Comparison of ENCODE assay signal across 22 mouse cellular contexts in the genomic region with DNA sequence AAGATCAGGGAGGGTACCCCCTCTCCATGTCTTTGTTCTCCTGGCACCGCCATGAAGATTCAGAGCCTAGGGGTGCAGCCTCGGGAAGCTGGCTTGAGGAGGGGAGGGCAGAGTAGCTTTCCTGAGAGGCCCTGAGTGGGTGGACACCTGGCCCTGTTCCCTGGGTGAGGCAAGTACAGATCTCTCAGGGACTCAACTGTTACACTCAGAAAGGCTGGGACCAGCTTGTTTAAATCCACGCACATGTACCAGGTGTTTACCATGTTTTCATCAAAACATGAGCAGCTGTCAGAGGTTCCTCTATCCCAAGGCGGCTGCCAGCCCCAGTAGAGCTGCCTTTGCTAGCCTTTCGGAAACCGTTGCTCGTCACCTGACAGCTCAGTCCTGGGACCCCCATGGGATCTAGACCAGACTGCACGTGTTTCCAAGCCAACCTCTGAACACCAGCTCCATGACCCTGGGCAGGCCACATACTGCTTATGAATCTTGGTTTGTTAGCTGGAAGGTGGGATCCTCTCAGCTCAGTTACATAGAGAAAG.
"Had no signal": no experiment of that assay in that cellular context is flagged by ENCODE, and none has a peak within 500 bp of the region (broad histone marks: within the 10 kb centered on the region; RNA-seq: fewer than 3 reads in every experiment).

No protein-coding gene starts in this region.

- ATAC-seq: intestine, postnatal 0 days; midbrain, embryonic 15.5 days had no signal

- DNase-seq: kidney, adult 2 months; kidney, postnatal 10 days; kidney, postnatal 36 days; left cerebral cortex, postnatal 4 days; liver, embryonic 13.5 days; lung, adult 18-20 months; lung, postnatal 14 days; right cerebral cortex, adult 18-20 months; right cerebral cortex, postnatal 14 days; right cerebral cortex, postnatal 4 days; thymus, postnatal 14 days had no signal

- H3K9me3 ChIP-seq: limb, embryonic 15.5 days; liver, embryonic 13.5 days; lung, embryonic 15.5 days; midbrain, embryonic 12.5 days; midbrain, embryonic 15.5 days; neural tube, embryonic 12.5 days; neural tube, embryonic 15.5 days; stomach, embryonic 15.5 days had no signal

- H3K4me2 ChIP-seq: kidney, embryonic 15.5 days; limb, embryonic 12.5 days; limb, embryonic 15.5 days; liver, embryonic 13.5 days; lung, embryonic 15.5 days; midbrain, embryonic 12.5 days; midbrain, embryonic 15.5 days; neural tube, embryonic 12.5 days; neural tube, embryonic 15.5 days; stomach, embryonic 15.5 days had no signal

- H3K9ac ChIP-seq: kidney, embryonic 15.5 days; limb, embryonic 12.5 days; limb, embryonic 15.5 days; liver, embryonic 13.5 days; lung, embryonic 15.5 days; midbrain, embryonic 12.5 days; midbrain, embryonic 15.5 days; neural tube, embryonic 12.5 days; neural tube, embryonic 15.5 days; stomach, embryonic 15.5 days had no signal

- H3K4me3 ChIP-seq: kidney, embryonic 15.5 days; limb, embryonic 12.5 days; limb, embryonic 15.5 days; liver, embryonic 13.5 days; lung, embryonic 15.5 days; midbrain, embryonic 12.5 days; midbrain, embryonic 15.5 days; neural tube, embryonic 12.5 days; neural tube, embryonic 15.5 days; stomach, embryonic 15.5 days had no signal

- H3K36me3 ChIP-seq: limb, embryonic 12.5 days; limb, embryonic 15.5 days; liver, embryonic 13.5 days; lung, embryonic 15.5 days; midbrain, embryonic 12.5 days; midbrain, embryonic 15.5 days; stomach, embryonic 15.5 days had no signal

- H3K4me1 ChIP-seq: midbrain, embryonic 12.5 days; midbrain, embryonic 15.5 days; neural tube, embryonic 12.5 days; neural tube, embryonic 15.5 days; stomach, embryonic 15.5 days had no signal

- H3K27me3 ChIP-seq: kidney, embryonic 15.5 days; limb, embryonic 12.5 days; limb, embryonic 15.5 days; liver, embryonic 13.5 days; lung, embryonic 15.5 days; midbrain, embryonic 12.5 days; midbrain, embryonic 15.5 days; neural tube, embryonic 12.5 days; neural tube, embryonic 15.5 days; stomach, embryonic 15.5 days had no signal

- H3K27ac ChIP-seq: kidney, embryonic 15.5 days; limb, embryonic 12.5 days; limb, embryonic 15.5 days; liver, embryonic 13.5 days; lung, embryonic 15.5 days; macrophage; midbrain, embryonic 12.5 days; midbrain, embryonic 15.5 days; neural tube, embryonic 12.5 days; neural tube, embryonic 15.5 days; stomach, embryonic 15.5 days had no signal
